Mouse (Mus musculus) ES-Bruce4 (cell line): Measurements from ENCODE around the gene Bcl9l.

Source experiments
- CTCF ChIP-seq: IDR thresholded peaks from one replicate; pipeline ENCODE4 v1.8.1; 2011; ENCODE audit warnings: low read depth, low read length
- EP300 ChIP-seq: IDR thresholded peaks from 2 replicates; pipeline ENCODE4 v1.6.1; 2011; ENCODE audit warnings: low read depth, low read length; ENCODE audit not compliant: insufficient read depth
- POLR2A ChIP-seq: IDR thresholded peaks from one replicate; pipeline ENCODE4 v1.8.1; 2011; ENCODE audit warnings: low read length; ENCODE audit not compliant: insufficient read depth

GRCm38 (mm10) chr9:44440961-44441360 lies 41.7 kb upstream of the Bcl9l start, which contains the start of gene Foxr1:
- TF ChIP-seq CTCF (no peak), EP300 (no peak), POLR2A (no peak)
